Mouse (Mus musculus) kidney, adult 2 months (tissue): ENCODE data around the gene Trex2.

Experiments used
- CTCF ChIP-seq: fragments of 200-500 bp; conservative IDR thresholded peaks from 2 replicates; pipeline ENCODE4 v1.5.1; 2011; ENCODE audit warnings: low read depth, mild to moderate bottlenecking, control low read depth, low read length, moderate library complexity, mixed read lengths; ENCODE audit not compliant: insufficient read depth, insufficient read length
- POLR2A ChIP-seq: fragments of 200-500 bp; IDR thresholded peaks from one replicate; pipeline ENCODE4 v1.6.1; 2011; ENCODE audit warnings: low read depth, low read length, control low read depth

DNA sequence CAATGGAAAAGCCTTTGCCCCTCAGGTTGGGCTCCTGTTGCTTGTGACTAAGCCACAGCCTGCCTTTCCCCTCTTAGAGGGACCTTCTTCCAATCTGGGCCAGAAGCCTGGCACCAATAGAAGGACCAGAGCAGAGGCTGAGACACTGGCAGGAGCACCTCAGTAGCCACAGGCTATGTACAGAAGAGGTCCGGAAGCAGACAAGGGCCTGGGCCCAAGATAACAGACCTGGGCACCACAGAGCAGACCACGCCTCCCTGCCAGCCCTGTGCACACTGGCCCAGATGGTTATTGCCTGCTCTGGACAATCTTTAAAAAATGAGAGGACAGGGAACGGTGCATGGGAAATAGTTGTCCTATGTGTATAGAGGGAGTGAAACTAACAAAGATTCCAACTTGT lies 36.6 kb upstream of the Trex2 start:
- TF ChIP-seq POLR2A: no peak
- TF ChIP-seq CTCF: no peak
